Mouse (Mus musculus) limb, embryonic 10.5 days (tissue): ENCODE measurements around the gene Fkbpl. TPM values are rescaled to one million over a fixed set of nuclear protein-coding genes. Genes with fewer than 3 reads are reported as not detected.

ENCODE experiments used
- DNase-seq: peaks from one replicate; pipeline ENCODE4 v3.0.0-alpha.2; 2017; ENCODE audit warnings: low spot score
- H3K27ac ChIP-seq: fragments of 300-500 bp; sonication (generic); 2 replicates; pipeline ENCODE4 v1.5.1; 2016; ENCODE audit warnings: mild to moderate bottlenecking
- H3K27me3 ChIP-seq: fragments of 300-500 bp; sonication (generic); 2 replicates; pipeline ENCODE4 v1.6.1; 2016; ENCODE audit warnings: low read depth, mild to moderate bottlenecking; ENCODE audit not compliant: poor library complexity, severe bottlenecking
- H3K36me3 ChIP-seq: fragments of 300-500 bp; sonication (generic); 2 replicates; pipeline ENCODE4 v1.6.1; 2016; ENCODE audit warnings: mild to moderate bottlenecking, moderate library complexity
- H3K4me1 ChIP-seq: fragments of 300-500 bp; sonication (generic); 2 replicates; pipeline ENCODE4 v1.6.1; 2016
- H3K4me3 ChIP-seq: fragments of 300-500 bp; sonication (generic); 2 replicates; pipeline ENCODE4 v1.5.1; 2016; ENCODE audit warnings: mild to moderate bottlenecking, moderate library complexity
- H3K9me3 ChIP-seq: fragments of 300-500 bp; sonication (generic); replicated peaks from 2 replicates; pipeline ENCODE4 v1.6.1; 2016; ENCODE audit warnings: mild to moderate bottlenecking
- WGBS: fragments of 180-500 bp; shearing (Covaris S2); methylation state at CpG from one replicate; pipeline ENCODE4 v1.1.7; 2016; 5-methylcytosine and 5-hydroxymethylcytosine counted together
- polyA plus RNA-seq: library from polyadenylated mRNA; unstranded; fragments of >200 nt; fragmentation: Nextera tagmentation; extraction: Ambion mirVana; gene quantifications from 2 replicates; pipeline ENCODE4 v1.2.1, GENCODE M21; 2016

The Fkbpl gene
- polyA plus RNA-seq, 1 experiment from 2014 or later: 17.9 TPM

- H3K36me3 ChIP-seq: peaks cover 86% of the 10 kb centered on the region
- DNase-seq: no peak
- 89% methylated on average over 11 of the region's 11 CpGs for WGBS
Observed at GRCm38 (mm10) chr17:34613054-34613645, 31.4 kb upstream of the Fkbpl start.

GRCm38 (mm10) chr17:34613830-34614229, 30.7 kb upstream of the Fkbpl start:
- H3K27me3 ChIP-seq: no peaks in the 10 kb centered on the region
- H3K9me3 ChIP-seq: no peaks in the 10 kb centered on the region
- peaks cover 79% of the 10 kb centered on the region for H3K36me3 ChIP-seq
- H3K4me3 ChIP-seq: peak overlapping the region; percentile 21; the same call in 1 of the 2 replicates
- no peak overlapping the region for H3K27ac ChIP-seq
- DNase-seq: no peak
- 92% methylated on average over 10 of the region's 10 CpGs for WGBS
- H3K4me1 ChIP-seq: peaks cover under 1% of the 10 kb centered on the region; the same call in 1 of the 2 replicates

More at GRCm38 (mm10) chr17:34613054-34613645, 31.4 kb upstream of the Fkbpl start:
- Histone ChIP-seq H3K4me3 (no peak overlapping the region), H3K4me1 (peaks cover 7% of the 10 kb centered on the region; the same call in 1 of the 2 replicates), H3K9me3 (no peaks in the 10 kb centered on the region), H3K27me3 (no peaks in the 10 kb centered on the region), H3K27ac (no peak overlapping the region)

GRCm38 (mm10) chr17:34615871-34616270, 28.7 kb upstream of the Fkbpl start, which contains the start of gene Egfl8:
TSS of gene Egfl8 (minus strand) at chr17:34615971.
- no peak for DNase-seq
- 81% methylated on average over 6 of the region's 6 CpGs for WGBS
- Histone ChIP-seq H3K27ac (0 out of 2 replicates have a peak within 1 kb of the TSS, but pooled peaks have one; percentile 43), H3K27me3 (no peaks in the 10 kb centered on the region), H3K36me3 (peaks cover 72% of the 10 kb centered on the region), H3K9me3 (no peaks in the 10 kb centered on the region), H3K4me3 (no peak within 1 kb of the TSS), H3K4me1 (no peaks in the 10 kb centered on the region)

DNA sequence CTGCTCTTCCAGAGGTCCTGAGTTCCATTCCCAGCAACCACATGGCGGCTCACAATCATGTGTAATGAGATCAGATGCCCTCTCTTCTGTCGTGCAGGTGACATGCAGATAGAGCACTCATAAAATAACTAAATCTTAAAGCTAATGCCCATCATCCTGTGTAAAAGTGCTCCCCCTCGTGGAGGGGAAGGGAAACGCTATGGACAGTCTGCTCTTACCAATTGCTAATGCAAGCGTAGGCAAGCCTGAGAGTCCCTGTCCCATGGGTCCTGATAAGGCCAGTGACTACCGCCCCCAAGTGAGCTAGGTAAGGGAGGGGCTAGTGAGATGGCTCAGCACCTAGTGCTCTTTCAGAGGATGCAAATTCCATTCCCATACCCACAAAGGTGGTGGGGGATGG, 25.6 kb upstream of the Fkbpl start:
- H3K36me3 ChIP-seq: peaks cover 70% of the 10 kb centered on the region
- no peak overlapping the region for H3K27ac ChIP-seq
- no peaks in the 10 kb centered on the region for H3K27me3 ChIP-seq
- peak; percentile 69 for DNase-seq
- 24% methylated on average over 6 of the region's 6 CpGs for WGBS
- no peaks in the 10 kb centered on the region for H3K9me3 ChIP-seq
- no peaks in the 10 kb centered on the region for H3K4me1 ChIP-seq
- no peak overlapping the region for H3K4me3 ChIP-seq

- H3K27me3 ChIP-seq: no peaks in the 10 kb centered on the region
- no peak for DNase-seq
- H3K4me3 ChIP-seq: no peak overlapping the region
- H3K36me3 ChIP-seq: peaks cover 59% of the 10 kb centered on the region
- WGBS: 93% methylated on average over 8 of the region's 8 CpGs
- H3K27ac ChIP-seq: no peak overlapping the region
- peaks cover 1% of the 10 kb centered on the region for H3K4me1 ChIP-seq
- H3K9me3 ChIP-seq: no peaks in the 10 kb centered on the region
Observed at GRCm38 (mm10) chr17:34621006-34621405, 23.6 kb upstream of the Fkbpl start.

DNA sequence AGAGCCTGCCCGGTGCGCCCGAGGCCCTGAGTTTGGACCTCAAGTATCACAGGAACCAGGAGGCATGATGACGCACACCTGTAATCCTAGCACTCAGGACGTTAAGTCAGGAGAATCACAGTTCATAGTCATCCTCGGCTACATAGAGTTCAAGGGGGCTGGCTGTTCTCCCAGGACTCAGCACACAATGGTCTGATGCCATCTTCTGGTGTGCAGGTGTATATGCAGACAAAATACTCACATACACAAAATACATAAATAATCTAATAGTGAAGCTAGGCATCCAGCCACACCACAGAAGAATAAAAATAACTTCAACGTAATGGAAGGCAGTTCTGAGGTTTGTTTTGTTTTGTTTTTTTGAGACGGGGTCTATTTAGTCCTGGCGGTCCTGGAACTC, 21.4 kb upstream of the Fkbpl start:
- Histone ChIP-seq H3K9me3 (no peaks in the 10 kb centered on the region), H3K4me3 (no peak overlapping the region), H3K27me3 (no peaks in the 10 kb centered on the region), H3K4me1 (peaks cover 17% of the 10 kb centered on the region), H3K27ac (no peak overlapping the region), H3K36me3 (peaks cover 44% of the 10 kb centered on the region)
- DNase-seq: no peak
- WGBS: 88% methylated on average over 9 of the region's 9 CpGs

- peaks cover 17% of the 10 kb centered on the region for H3K27me3 ChIP-seq
- 98% methylated on average over 3 of the region's 3 CpGs for WGBS
- H3K27ac ChIP-seq: no peak overlapping the region
- no peaks in the 10 kb centered on the region for H3K9me3 ChIP-seq
- H3K4me1 ChIP-seq: peaks cover 35% of the 10 kb centered on the region
- DNase-seq: no peak
- H3K36me3 ChIP-seq: peaks cover 43% of the 10 kb centered on the region
- H3K4me3 ChIP-seq: no peak overlapping the region
Observed at GRCm38 (mm10) chr17:34624981-34625380, 19.6 kb upstream of the Fkbpl start.

DNA sequence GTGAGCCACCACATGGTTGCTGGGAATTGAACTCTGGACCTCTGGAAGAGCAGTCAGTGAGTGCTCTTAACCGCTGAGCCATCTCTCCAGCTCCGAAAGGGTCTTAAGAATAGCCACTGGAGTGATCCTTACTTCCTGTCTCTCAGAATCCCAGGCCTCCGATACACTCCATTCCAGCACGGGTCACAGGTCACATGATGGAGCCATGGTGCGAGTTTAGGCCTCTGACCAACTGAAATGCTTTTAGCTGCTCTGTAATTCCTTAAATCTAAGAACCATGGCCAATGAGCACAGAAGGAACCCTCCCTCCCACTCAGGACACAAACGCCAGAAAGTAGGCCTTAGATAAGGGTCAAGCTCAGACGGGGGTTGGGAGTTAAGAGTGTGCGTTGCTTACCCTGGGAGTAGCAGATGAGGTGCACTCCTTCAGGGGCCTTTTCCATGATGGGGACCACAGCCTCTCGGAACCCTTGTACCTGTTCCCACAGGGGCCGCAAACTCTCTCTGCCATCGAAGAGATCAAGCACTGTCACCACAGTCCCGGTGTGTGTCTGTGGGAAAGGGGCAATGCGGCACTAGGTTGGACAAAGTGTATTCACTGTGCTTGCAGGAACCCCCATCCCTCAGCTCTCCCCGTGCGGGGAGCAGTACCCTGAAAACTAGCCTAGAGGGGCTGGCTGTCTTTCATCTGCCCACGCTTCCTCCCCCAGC, 18.3 kb upstream of the Fkbpl start:
- Histone ChIP-seq H3K4me3 (peak overlapping the region; percentile 74), H3K9me3 (no peaks in the 10 kb centered on the region), H3K4me1 (peaks cover 47% of the 10 kb centered on the region), H3K27me3 (peaks cover 30% of the 10 kb centered on the region), H3K36me3 (peaks cover 35% of the 10 kb centered on the region), H3K27ac (peak overlapping the region; percentile 92)
- DNase-seq: no peak
- 57% methylated on average over 16 of the region's 16 CpGs for WGBS

GRCm38 (mm10) chr17:34626773-34627092, 17.8 kb upstream of the Fkbpl start:
- Histone ChIP-seq H3K27ac (peak overlapping the region; percentile 92), H3K27me3 (peaks cover 35% of the 10 kb centered on the region), H3K9me3 (no peaks in the 10 kb centered on the region), H3K4me3 (peak overlapping the region; percentile 74), H3K36me3 (peaks cover 30% of the 10 kb centered on the region), H3K4me1 (peaks cover 53% of the 10 kb centered on the region)
- WGBS: 0% methylated on average over 18 of the region's 18 CpGs
- peak; percentile 59 for DNase-seq

- H3K36me3 ChIP-seq: peaks cover 25% of the 10 kb centered on the region
- H3K4me1 ChIP-seq: peaks cover 58% of the 10 kb centered on the region
- peak overlapping the region; percentile 92 for H3K27ac ChIP-seq
- H3K4me3 ChIP-seq: peak overlapping the region; percentile 74
- under 1% methylated on average over 42 of the region's 45 CpGs for WGBS
- H3K9me3 ChIP-seq: no peaks in the 10 kb centered on the region
- peaks cover 41% of the 10 kb centered on the region for H3K27me3 ChIP-seq
- DNase-seq: peak; percentile 94
Observed at GRCm38 (mm10) chr17:34627093-34627942, 17.2 kb upstream of the Fkbpl start.

GRCm38 (mm10) chr17:34627943-34628643, 16.5 kb upstream of the Fkbpl start, which contains the start of gene Ppt2:
TSS of gene Ppt2 (minus strand) at chr17:34628510.
- H3K4me1 ChIP-seq: peaks cover 65% of the 10 kb centered on the region
- DNase-seq: no peak
- H3K4me3 ChIP-seq: peak within 1 kb of the TSS; percentile 74
- WGBS: 6% methylated on average over 29 of the region's 29 CpGs
- H3K27ac ChIP-seq: peak within 1 kb of the TSS; percentile 92
- peaks cover 48% of the 10 kb centered on the region for H3K27me3 ChIP-seq
- peaks cover 17% of the 10 kb centered on the region for H3K36me3 ChIP-seq
- no peaks in the 10 kb centered on the region for H3K9me3 ChIP-seq

DNA sequence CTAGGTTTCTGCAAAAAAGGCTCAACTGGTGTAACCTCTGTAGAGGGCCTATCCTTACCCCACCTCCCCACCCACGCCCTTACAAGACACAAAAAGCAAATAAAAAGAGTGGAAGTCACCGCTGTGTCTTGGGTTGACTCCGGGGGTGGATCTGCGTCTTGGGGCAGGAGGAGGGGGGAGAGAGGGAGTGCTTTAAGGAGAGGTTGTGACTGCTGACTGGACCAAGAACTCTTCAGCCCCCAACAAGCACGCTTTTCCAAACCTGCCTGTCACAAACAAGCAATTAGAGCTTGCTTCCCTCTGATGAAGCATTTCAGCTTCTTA, 16.0 kb upstream of the Fkbpl start:
- 21% methylated on average over 5 of the region's 5 CpGs for WGBS
- H3K9me3 ChIP-seq: no peaks in the 10 kb centered on the region
- peak overlapping the region; percentile 74 for H3K4me3 ChIP-seq
- peak overlapping the region; percentile 92 for H3K27ac ChIP-seq
- H3K27me3 ChIP-seq: peaks cover 53% of the 10 kb centered on the region
- peaks cover 68% of the 10 kb centered on the region for H3K4me1 ChIP-seq
- DNase-seq: no peak
- peaks cover 12% of the 10 kb centered on the region for H3K36me3 ChIP-seq
